Mouse (Mus musculus) CH12.LX (cell line): ENCODE measurements around the gene Hcn1.

Experiments used
- CHD2 ChIP-seq: IDR thresholded peaks from 2 replicates; pipeline ENCODE4 v1.6.1; 2011; ENCODE audit warnings: low read length, improper control_type of control experiment
- CTCF ChIP-seq, 2 experiments: IDR thresholded peaks in 1 of 2; conservative IDR thresholded peaks in 1 of 2; 2 replicates each; pipeline ENCODE4 v1.5.1; 2011 to 2012; ENCODE audit warnings: low read depth in 2 of 2, low read length in 2 of 2, improper control_type of control experiment in 1 of 2, inconsistent platforms in 1 of 2, mild to moderate bottlenecking in 1 of 2, moderate library complexity in 1 of 2
- EP300 ChIP-seq: IDR thresholded peaks from 2 replicates; pipeline ENCODE4 v1.6.1; 2011; ENCODE audit warnings: low read length, improper control_type of control experiment
- KAT2A ChIP-seq: IDR thresholded peaks from 2 replicates; pipeline ENCODE4 v1.6.1; 2012; ENCODE audit warnings: low read length, improper control_type of control experiment, inconsistent platforms; ENCODE audit not compliant: insufficient replicate concordance
- MAFK ChIP-seq: IDR thresholded peaks from 2 replicates; pipeline ENCODE4 v1.6.1; 2011; ENCODE audit warnings: low read length, improper control_type of control experiment; ENCODE audit not compliant: insufficient replicate concordance
- POLR2A ChIP-seq: IDR thresholded peaks from 2 replicates; pipeline ENCODE4 v1.6.1; 2011; ENCODE audit warnings: low read depth, mild to moderate bottlenecking, improper control_type of control experiment, low read length
- RAD21 ChIP-seq: IDR thresholded peaks from 2 replicates; pipeline ENCODE4 v1.6.1; 2011; ENCODE audit warnings: low read depth, mild to moderate bottlenecking, low read length, improper control_type of control experiment, moderate library complexity
- SMC3 ChIP-seq: IDR thresholded peaks from 2 replicates; pipeline ENCODE4 v1.6.1; 2011; ENCODE audit warnings: low read depth, low read length, improper control_type of control experiment
- TCF12 ChIP-seq: IDR thresholded peaks from 2 replicates; pipeline ENCODE4 v1.6.1; 2014; ENCODE audit warnings: low read depth, mild to moderate bottlenecking, inconsistent platforms, low read length, improper control_type of control experiment
- USF1 ChIP-seq: IDR thresholded peaks from 2 replicates; pipeline ENCODE4 v1.6.1; 2014; ENCODE audit warnings: low read depth, mild to moderate bottlenecking, inconsistent platforms, low read length, improper control_type of control experiment
- ZC3H11A ChIP-seq: IDR thresholded peaks from 2 replicates; pipeline ENCODE4 v1.6.1; 2012; ENCODE audit warnings: low read depth, mild to moderate bottlenecking, inconsistent platforms, low read length, improper control_type of control experiment

GRCm38 (mm10) chr13:118027868-118028267 lies 425.7 kb downstream of the Hcn1 start:
- TF ChIP-seq CTCF (conservative IDR thresholded peaks at IDR 0.05 in 1 of 2, IDR thresholded peaks at IDR 0.05 in 1 of 2; ENCODE audit: low read depth in 2 of 2, low read length in 2 of 2) (no peak), POLR2A (no peak), MAFK (no peak), ZC3H11A (no peak), EP300 (no peak), RAD21 (no peak), TCF12 (no peak), USF1 (no peak), KAT2A (no peak), SMC3 (no peak), CHD2 (no peak)
